Mouse (Mus musculus) adrenal gland, adult 18-20 months (tissue): ENCODE measurements around the gene Klf5. TPM values are rescaled to one million over a fixed set of nuclear protein-coding genes. Genes with fewer than 3 reads are reported as not detected.
A peak's percentile ranks its signal among the peaks of the same experiment; 100 is the strongest.

ENCODE experiments used
- DNase-seq, 2 experiments: peaks; one replicate each; pipeline ENCODE4 v3.0.0; 2021 to 2022; ENCODE audit warnings: low spot score in 2 of 2
- long read RNA-seq, 2 experiments: library from polyadenylated mRNA; stranded (forward); transcript quantifications; one replicate each; pipeline ENCODE4 v2.0.0; 2021
- total RNA-seq, 2 experiments: library from RNA; stranded (reverse); gene quantifications; 1 replicate in 1 of 2; 2 replicates in 1 of 2; pipeline ENCODE4 v1.2.3; 2021

Gene Klf5
- 1 to 10 TPM; 5.3 to 8.0 TPM for total RNA-seq
- long read RNA-seq, experiment 1, transcript Klf5-201 (4 exons, 3,352 nt): major isoform, 7 of 7 reads
- long read RNA-seq, experiment 1, partial matches to known transcripts: 0 of 7 reads
- long read RNA-seq, experiment 1, other reads (novel, unspliced or antisense): 0 of 7 reads
- long read RNA-seq, experiment 2, transcript Klf5-201 (4 exons, 3,352 nt): major isoform, 6 of 7 reads
- long read RNA-seq, experiment 2, partial matches to known transcripts: 1 of 7 reads
- long read RNA-seq, experiment 2, other reads (novel, unspliced or antisense): 0 of 7 reads

DNA sequence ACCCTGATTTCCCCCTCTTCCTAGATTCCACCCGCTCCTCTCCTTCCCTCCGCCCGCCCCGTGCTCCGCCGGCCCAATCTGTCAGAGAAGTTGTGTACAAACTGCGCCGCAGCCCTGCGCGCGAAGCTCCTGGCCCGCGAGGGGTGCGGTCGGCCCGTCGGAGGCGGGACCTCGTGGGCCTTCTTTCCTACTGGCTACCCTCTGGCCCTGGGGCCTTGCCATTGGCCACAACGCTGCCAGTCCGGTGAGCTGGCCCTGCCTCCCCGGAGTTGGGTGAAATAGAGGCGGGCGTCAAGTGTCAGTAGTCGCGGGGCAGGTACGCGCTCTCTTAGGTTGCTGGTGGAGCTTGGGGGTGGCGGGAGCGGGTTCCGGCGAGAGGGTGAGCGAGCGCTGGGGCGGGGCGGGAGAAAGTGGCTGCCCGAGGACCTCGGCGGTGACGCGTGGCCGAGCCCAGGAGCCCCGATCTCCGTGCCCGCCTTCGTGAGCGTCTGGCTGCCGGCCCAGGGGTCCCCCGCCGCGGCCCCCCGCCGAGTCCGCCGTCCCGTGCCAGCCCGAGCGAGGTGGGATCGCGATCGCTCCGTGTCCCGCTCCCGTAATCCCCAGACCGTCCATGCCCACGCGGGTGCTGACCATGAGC, at the start of gene Klf5:
Gene Klf5, plus strand, starts transcription at position 307 of the 637 bp plus-strand sequence.
- peak; percentile 85 to 91 for DNase-seq

DNA sequence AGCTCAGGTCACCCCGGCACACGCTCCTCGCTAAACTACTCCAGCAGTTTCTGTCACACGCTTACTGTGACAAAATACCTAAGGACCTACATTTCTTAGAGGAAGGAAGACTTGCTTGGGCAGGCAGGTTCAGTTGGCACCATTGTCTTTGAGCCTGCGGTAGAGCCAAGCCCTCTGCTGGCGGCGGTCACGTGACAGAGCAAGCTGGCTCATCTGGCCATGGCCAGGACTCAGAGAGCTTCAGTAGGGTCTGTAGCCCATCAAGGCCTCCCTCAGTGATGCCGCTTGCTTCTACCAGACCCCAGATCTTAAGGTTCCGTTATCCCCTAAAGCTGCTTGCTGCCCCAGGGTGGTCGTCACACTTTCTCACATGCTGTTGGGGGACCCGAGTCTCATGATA, 36.5 kb upstream of the Klf5 start:
- no peak for DNase-seq

DNA sequence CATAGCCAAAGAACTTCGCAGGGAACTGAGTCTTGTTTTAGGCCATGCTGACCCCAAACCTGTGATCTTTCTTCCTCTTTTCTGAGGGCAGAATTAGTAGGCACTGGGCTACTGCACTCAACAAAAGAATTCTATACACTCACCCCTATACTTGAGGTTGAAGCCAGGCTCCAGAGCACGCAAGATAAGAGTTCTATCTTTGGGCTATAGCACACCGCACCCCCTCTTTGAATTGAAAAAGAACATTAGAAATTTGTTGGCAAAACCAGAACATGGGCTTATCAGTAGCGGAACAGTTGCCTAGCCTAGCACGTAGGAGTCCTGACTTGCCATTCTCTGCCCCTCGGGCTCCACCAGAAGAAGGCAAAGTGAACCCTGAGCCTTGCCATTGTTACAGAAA, 34.7 kb upstream of the Klf5 start:
- DNase-seq: no peak

DNA sequence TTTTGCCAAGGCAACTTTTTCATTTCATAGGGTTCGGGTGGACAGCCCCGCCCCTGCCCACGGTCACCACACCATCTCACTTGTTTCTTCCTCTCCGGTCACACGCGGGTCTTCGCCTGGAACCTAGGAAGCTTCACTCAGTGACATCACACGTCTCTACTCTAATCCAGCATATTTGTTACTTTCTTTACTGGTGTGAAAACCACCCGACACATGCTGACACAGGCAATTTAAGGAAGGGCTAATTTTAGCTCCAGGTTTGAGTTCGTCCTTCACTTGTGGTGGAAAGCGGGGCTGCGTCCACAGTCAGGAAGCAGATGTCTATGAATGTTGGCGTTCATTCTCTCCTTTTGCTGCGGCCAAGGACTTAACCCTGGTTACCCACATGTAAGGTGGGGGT, 32.7 kb upstream of the Klf5 start:
- no peak for DNase-seq

DNA sequence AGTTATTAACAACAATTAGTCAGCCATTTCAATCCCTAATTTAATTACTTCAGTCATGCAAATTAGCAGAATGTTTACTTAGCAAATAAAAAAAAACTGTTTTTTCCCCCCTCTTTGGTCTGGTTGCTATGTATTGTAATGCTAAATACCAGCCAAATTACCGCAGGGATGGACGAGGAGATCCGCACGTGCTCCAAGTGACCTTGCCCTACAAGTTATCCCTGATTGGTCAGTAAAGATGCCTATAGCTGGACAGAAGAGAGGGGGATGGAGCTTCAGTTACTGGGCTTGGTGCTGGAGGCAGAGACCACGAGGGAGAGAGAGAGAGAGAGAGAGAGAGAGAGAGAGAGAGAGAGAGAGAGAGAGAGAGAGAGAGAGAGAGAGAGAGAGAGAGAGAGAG, 31.7 kb upstream of the Klf5 start:
- DNase-seq: no peak

DNA sequence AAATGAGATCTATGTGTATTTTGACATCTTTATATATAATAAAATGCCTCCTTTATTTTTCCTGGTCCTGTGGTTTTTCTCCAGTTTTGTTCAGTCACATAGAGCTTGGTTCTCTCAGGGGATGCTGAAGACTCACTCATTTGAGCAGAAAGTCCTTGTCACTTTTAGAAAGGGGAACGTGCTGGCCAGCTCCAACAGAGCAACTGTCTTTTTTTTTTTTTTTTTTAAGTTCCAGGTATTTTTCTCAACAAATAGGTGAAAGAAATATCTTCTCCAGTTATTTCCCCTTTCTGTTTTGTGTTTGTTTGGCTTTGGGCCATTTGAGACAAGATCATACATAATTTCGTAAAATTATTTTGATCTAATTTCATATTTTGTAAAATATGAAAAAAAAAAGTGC, 24.4 kb upstream of the Klf5 start:
- DNase-seq: no peak

DNA sequence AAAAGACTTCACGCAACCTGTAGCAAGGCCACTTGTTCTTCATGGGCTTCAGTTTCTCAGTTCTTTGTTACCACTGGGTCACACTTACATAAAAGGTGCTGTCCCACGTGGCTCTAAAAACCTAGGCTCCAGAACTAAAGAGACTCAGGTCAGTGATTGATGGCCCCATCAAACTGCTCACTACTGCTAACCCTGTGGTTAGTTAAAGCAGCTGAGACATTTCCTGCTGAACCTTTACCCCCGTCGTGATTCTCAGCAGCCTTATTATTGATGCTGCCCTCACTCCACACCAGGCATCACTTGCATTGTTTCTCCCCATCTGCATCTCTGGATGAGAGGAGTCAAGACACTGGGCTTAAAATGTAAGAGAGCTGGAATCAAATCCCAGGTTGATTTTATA, 22.7 kb upstream of the Klf5 start:
- no peak for DNase-seq

DNA sequence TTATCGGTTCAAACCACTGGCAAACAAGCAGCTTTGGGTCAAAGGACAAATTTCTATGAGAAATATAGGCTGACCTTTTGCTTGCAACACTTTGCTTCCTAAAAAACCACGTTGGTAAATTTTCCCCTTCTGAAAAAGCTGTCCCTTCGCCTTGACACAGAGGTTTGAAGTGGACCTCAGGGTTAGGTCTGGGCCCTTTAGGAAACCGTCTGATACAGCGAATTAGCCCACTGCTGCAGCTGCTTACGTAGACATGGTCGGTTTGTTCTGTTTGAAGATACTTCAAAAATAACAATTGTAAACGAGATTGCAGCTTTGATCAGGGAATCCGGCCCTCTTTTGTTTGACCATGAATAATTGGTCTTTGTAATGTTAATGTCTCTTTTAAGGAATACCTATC, 20.2 kb upstream of the Klf5 start:
- no peak for DNase-seq

DNA sequence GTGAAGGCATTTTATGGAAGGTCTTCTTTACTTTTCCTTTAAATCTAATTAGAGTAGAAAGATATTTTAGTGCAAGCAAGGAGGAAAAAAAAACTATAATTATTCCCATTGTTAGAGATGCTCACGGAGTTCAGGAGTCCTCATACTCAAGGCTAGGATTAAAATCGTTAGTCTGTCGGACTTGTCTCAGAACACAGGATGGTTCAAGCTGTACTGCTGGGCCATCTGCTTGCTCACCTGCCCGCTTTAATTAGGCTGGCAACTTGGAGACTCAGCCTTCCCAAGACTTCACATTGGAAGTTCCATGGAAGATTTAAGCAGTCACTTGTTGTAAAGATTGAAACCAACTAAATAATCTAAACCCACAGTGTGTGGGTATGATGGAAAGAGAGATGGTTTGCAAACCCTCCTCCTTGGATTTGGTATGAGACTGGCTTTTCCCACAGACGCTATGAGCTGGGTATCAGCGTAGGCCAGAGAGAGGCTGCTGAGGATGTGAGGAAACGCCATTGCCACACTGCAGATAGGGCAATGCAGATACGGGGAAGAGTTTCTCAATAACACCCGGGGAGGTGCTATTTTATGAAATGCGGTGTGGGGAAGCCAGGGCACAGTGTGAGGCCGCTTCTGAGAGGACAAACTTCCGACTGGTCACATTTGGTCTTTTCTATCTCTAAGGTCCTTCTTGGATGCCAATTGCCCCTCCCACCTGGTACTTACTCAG, 19.6 kb upstream of the Klf5 start:
- DNase-seq: no peak

DNA sequence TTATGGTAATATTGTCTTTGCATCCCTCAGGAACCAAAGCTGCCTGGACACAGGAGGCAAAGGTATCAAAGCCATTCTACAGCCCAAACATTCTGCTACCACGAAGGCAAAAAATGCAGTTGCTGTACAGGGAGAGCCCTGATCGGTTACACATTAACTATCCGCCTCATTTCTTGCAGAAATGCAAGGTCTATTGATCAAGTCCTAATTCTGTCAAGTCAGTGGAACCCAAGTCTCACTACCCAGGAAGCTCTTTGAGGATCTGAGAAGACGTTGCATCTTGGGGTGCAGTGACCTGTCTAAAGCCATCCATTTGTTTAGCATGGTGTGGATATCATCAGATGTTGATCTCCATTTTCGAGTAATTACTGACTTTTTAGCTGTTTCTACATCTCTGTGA, 18.1 kb upstream of the Klf5 start:
- no peak for DNase-seq

DNA sequence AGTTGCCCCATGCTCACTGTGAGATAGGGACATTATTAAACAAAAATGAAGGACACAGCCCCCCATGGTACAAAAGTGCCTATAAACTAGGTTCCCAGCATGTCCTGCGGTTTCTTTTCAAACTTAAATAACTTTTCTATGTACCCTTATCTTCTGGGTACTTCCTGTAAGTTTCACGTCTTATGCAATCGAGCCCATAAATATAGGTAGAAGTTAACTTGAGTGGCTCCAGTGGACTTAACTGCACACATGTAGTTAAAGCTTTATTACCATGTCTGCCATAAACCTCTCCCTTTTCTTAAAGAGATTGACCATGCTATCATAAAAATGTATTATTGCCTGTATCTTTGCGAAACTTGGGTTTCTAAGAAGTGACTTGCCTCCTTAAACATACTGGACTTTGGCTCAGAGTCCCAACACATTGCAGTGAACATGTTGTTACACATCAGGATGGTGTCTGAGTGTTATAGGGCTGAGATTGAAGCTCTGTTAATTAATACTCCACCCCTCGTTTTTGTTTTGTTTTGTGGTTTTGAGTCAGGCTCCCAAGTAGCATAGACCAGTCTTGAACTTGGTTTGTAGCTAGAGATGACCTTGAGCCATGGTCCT, 17.6 kb upstream of the Klf5 start:
- DNase-seq: no peak

DNA sequence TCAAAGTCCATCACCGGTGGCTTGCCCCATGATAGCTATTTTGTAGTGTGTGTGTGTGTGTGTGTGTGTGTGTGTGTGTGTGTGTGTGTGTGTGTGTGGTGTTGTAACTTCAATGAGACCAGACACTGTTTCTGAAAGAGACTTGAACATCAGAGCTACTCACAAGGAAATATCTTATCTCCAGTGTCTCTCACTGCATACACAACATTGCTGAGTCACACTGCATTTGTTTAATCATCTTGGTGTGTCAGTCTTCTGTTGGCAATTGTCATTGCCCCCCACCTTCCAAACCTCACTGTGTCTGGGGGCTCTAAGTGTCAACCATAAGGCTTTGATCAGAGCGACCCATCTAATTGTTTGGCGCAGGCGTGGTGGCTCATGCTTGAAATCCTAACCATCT, 13.0 kb upstream of the Klf5 start:
- DNase-seq: no peak

DNA sequence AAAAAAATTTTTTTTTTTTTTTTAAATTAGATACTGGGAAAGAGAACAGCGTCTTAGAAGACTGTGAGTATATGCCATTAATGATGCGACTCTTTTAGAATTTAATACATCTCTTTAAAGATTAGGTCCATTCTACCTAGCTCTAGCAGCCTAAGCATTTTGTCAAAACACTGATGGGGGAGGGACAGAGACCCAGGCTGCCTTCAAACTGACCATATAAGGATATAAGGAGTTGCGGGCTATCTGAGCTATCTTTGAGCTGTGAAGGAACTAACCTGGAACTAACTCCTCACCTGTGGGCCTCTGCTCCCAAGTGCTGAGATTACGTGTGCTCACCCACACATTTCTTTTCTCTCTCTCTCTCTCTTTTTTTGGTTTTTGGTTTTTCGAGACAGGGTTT, 6.3 kb upstream of the Klf5 start:
- DNase-seq: no peak

DNA sequence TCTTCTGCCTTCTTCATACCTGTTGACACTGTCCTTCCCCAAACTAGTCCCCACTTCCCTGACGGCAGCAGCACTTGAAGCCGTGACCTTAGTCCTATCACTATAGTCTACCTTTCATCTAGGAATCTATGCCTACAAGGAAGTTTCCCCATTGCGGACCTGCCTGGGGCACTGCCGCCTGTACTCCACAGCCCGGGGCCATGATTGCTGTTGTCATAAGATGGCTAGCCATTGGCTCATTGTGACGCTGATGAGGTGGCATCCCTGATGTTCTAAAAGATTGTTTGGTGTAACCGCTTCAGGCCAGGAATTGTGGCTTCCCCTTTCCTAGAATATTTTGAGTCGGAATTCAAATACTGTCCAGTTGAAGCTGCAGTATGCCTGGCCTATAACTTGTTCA, 4.1 kb upstream of the Klf5 start:
- no peak for DNase-seq

DNA sequence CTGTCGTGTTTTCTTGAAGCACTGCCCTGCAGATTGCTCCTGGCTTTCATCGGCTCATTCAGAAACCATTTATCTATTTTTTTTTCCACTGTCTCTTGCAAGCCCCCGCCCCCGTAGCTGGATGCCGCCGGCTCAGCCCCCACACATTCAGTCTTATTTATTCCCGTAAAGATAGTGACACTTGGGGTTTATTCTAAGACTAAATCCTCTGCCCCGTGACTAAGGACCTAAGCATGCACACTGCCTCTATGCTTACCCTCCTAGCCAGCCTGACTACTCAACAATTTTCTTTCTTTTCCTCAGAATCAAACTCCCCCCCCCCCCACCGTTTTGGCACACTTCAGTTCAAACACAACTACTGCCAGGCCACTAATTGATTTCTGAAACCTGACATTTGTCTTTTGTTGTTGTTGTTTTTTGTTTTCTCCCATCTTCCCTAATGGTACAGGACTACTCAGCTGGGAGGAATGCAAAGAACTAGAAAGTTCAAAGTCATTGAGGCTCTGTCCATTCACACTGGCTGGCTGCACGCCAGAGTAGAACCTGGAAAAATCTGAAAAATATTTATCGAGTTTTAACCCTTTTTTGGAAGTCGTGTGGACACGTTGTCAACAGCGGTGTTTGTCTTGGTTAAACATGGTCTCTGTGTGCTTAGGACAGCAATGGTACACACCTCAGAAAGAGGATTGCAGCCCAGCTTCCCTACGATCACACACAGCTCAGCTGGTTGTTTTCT, 2.7 kb upstream of the Klf5 start:
- no peak for DNase-seq

DNA sequence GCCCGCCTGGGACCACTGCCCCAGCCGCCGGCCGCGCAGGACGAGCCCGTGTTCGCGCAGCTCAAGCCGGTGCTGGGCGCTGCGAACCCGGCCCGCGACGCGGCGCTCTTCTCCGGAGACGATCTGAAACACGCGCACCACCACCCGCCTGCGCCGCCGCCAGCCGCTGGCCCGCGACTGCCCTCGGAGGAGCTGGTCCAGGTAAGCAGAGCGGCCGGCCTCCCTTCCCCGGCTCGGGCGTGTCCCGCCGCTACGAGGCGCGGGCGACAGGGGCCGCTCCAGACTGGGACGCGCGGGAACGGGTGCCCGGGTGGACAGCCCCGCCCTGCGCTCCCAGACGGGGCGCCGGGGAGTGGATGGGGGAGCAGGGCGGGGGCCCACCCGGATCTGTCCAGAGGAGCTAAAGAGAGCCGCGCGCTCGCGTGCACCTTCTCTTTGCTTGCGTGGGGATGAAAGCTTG, 561 bp downstream of the Klf5 start:
- peak; percentile 49 to 59 for DNase-seq

DNA sequence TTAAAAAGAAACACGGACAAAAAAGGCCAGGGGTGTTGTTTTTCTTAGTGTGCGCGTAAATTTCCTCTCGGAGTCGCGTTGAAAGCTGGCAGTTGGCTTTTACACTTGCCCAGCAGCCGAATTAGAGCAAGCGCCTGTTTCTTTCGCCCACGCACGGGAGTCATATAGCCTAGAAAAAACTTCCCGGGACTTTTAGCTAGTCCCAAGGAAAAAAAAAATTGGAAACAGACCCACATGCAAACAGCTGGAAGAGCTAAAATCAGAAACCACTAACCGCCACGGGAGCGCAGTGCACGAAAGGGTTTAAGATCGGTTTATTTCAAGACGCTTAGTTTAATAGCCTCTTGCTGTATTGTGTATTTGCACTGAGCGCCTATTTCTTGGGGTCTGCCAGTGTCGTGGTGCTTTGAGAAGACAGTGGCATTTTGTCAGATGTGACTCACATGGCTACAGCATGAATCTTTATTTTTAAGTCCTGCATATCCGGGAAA, 1.3 kb downstream of the Klf5 start:
- peak in 1 of 2 experiments; percentile 15 for DNase-seq

DNA sequence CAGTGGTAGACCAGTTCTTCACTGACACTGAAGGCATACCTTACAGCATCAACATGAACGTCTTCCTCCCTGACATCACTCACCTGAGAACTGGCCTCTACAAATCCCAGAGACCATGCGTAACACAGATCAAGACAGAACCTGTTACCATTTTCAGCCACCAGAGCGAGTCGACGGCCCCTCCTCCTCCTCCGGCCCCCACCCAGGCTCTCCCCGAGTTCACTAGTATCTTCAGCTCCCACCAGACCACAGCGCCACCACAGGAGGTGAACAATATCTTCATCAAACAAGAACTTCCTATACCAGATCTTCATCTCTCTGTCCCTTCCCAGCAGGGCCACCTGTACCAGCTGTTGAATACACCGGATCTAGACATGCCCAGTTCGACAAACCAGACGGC, 3.0 kb downstream of the Klf5 start:
- no peak for DNase-seq

DNA sequence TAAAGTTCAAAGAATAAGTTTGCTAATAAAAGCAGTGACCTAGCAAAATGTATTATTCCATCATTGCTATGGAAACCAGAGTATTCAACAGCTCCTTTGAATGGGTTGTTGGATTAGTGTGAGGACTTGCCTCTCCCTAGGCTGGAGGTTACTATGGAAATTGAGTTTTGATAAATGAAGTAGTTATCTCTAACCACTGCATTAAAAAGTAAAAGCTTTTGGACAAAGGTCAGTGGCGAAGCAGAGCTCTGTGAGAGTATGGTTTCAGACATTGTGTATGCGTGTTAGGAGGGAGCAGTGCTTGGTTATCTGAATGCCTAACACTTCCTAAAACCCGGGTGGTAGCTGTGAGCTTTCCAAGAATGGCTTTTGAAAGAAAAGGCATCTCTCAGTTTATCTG, 5.9 kb downstream of the Klf5 start:
- DNase-seq: no peak

DNA sequence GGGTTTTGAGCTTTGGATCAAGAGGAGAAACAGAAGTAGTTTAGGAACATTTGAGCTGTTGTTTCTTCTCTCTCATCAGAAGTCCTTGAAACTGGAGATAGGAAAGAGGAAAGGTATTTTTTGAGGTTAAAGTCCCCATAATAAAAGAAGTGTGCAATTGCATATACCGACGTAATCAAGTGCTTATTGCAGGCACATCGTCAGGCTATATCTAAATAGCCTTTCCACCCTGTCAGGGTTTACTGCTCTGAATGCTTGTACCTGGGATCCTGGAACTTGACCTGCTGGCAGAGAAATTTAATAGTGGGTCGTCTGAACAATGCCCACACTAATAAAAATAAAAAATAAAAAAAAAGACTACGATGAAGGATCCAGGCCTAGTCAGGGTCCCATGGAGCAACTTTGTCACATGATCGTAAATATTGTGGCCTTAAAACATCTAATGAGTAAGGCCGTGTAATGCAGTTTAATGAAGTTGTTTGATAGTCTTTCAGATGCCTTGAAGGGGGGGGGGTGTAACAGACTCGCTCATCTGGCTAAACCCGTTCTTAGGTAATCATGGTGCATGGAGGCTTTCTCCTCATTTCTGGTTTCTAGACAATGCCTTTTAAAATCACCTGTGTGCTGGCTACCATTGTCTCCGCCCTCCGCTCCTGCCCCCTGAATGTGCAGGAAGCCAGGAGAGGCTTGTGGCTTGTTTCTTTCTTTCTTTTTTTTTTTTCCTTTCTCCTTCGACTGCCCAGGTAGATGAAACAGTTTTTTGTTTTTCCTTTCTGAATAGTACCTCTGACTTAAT, 6.7 kb downstream of the Klf5 start:
- DNase-seq: no peak
